Comparison of ENCODE assay signal across 24 mouse cellular contexts in genomic region chr14:46623645-46624044, GRCm38 (mm10).
"Had no signal": no experiment of that assay in that cellular context is flagged by ENCODE, and none has a peak within 500 bp of the region (broad histone marks: within the 10 kb centered on the region; RNA-seq: fewer than 3 reads in every experiment).

No protein-coding gene starts in this region.

- H3K9ac ChIP-seq: hindbrain, embryonic 12.5 days; hindbrain, embryonic 14.5 days; limb, embryonic 13.5 days; limb, embryonic 15.5 days; liver, embryonic 14.5 days had no signal

- H3K27me3 ChIP-seq: hindbrain, embryonic 12.5 days; limb, embryonic 13.5 days; limb, embryonic 15.5 days had no signal

- H3K36me3 ChIP-seq: hindbrain, embryonic 10.5 days; hindbrain, embryonic 12.5 days; limb, embryonic 13.5 days; limb, embryonic 15.5 days had no signal

- H3K27ac ChIP-seq: gastrocnemius, adult 2 months; hindbrain, embryonic 10.5 days; hindbrain, embryonic 12.5 days; hindbrain, embryonic 14.5 days; limb, embryonic 13.5 days; limb, embryonic 15.5 days; liver, embryonic 14.5 days had no signal

- ATAC-seq: hindbrain, embryonic 16.5 days; inflammation-experienced regulatory T-cells, adult 6 months; intestine, postnatal 0 days had no signal

- H3K4me2 ChIP-seq: heart, embryonic 11.5 days; hindbrain, embryonic 12.5 days; hindbrain, embryonic 14.5 days; limb, embryonic 13.5 days; limb, embryonic 15.5 days; liver, embryonic 11.5 days had no signal

- DNase-seq: gastrocnemius, adult 2 months; gastrocnemius, postnatal 10 days; gastrocnemius, postnatal 25 days; heart, adult 18-20 months; heart, postnatal 10 days; heart, postnatal 36 days; kidney, adult 18-20 months; kidney, adult 8-10 months; kidney, postnatal 10 days; kidney, postnatal 36 days; layer of hippocampus, adult 9-11 months; layer of hippocampus, postnatal 36 days; left cerebral cortex, postnatal 4 days had no signal

- H3K9me3 ChIP-seq: hindbrain, embryonic 10.5 days; hindbrain, embryonic 12.5 days; limb, embryonic 13.5 days; limb, embryonic 15.5 days had no signal

- H3K4me3 ChIP-seq: gastrocnemius, adult 2 months; hindbrain, embryonic 10.5 days; hindbrain, embryonic 12.5 days; limb, embryonic 13.5 days; limb, embryonic 15.5 days had no signal

- H3K4me1 ChIP-seq: hindbrain, embryonic 12.5 days had no signal
